Mouse (Mus musculus): ENCODE data around the gene Gpr25.

GRCm38 (mm10) chr1:136241801-136242200 lies 18.9 kb downstream of the Gpr25 start:
- TF ChIP-seq CTCF (IDR thresholded peaks at IDR 0.05; ENCODE audit: low read depth): no peak
- TF ChIP-seq EP300 (IDR thresholded peaks at IDR 0.05; ENCODE audit: low read depth): no peak

Data from heart, postnatal 0 days (tissue).